Mouse (Mus musculus): ENCODE measurements around the gene Rnf152.

Rnf152 gene

GRCm38 (mm10) chr1:105246651-105247050 lies 109.9 kb downstream of the Rnf152 start:
- ChIA-PET CTCF (no interaction called here), POLR2A (no interaction called here)

- CTCF ChIA-PET: interaction anchor here in 1 of 4 experiments (0.6 kb wide), 1 partner anchor 37 kb away, joined by 3 read pairs; no protein-coding TSS in a partner anchor
- POLR2A ChIA-PET: no interaction called here
Observed at GRCm38 (mm10) chr1:105246075-105246574, 110.4 kb downstream of the Rnf152 start.

GRCm38 (mm10) chr1:105243359-105244142 lies 113.0 kb downstream of the Rnf152 start:
- ChIA-PET POLR2A (interaction anchor here in 1 of 4 experiments (0.7 kb wide), 1 partner anchor 207 kb away, joined by 6 read pairs; no protein-coding TSS in a partner anchor), CTCF (no interaction called here)

GRCm38 (mm10) chr1:105240185-105240584 lies 116.3 kb downstream of the Rnf152 start:
- CTCF ChIA-PET: no interaction called here

More at GRCm38 (mm10) chr1:105240185-105240584, 116.3 kb downstream of the Rnf152 start:
- POLR2A ChIA-PET: no interaction called here

All from embryonic stem cell, embryonic (primary cell).